Mouse (Mus musculus) adrenal gland, adult 18-20 months (tissue): ENCODE measurements at regions not wholly inside any gene's neighbourhood (a gene's known extent, or its start where the extent isn't known, plus 50 kb on each side); places are given as distances from the start of the nearest gene placed in this dataset.
A peak's percentile ranks its signal among the peaks of the same experiment; 100 is the strongest.

ENCODE experiments used
- DNase-seq, 2 experiments: peaks; one replicate each; pipeline ENCODE4 v3.0.0; 2021 to 2022; ENCODE audit warnings: low spot score in 2 of 2

DNA sequence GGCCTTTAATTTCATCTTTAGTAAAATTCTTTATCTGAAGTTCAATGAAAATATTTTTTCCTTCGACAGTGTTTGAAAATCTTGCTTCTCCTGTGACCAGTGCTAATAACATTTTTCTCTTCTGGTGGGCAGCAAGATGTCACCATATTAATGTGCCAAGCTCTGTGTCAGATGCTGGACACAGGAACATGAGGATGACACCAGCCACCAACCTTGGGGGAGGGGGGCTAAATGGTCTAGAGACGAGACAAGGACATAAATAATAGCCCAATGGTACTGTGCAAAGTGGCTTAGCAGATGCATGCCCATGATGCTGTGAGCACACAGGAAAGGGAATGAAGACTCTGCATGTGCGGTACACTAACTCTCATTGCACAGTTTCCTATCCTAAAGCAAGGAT, 373.8 kb downstream of the Nuf2 start:
- no peak for DNase-seq

DNA sequence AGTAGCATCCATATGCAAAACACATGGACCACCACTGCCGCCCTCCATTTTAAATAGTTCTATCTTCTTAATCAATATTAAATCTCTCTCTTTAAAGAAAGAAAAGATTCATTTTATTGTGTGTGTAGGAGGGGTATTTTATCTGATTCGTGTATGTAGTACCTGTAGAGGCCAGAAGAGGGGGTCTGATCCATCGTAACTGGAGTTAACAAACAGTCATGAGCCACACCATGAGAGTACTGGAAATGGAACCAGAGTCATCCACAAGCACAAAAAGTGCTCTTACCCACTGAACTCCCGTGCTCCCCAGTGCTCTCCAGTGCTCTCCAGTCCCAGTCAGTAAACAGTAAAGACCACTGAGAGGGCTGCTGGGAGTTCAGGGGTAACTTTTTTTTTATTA, 374.4 kb downstream of the Nuf2 start:
- DNase-seq = no peak

DNA sequence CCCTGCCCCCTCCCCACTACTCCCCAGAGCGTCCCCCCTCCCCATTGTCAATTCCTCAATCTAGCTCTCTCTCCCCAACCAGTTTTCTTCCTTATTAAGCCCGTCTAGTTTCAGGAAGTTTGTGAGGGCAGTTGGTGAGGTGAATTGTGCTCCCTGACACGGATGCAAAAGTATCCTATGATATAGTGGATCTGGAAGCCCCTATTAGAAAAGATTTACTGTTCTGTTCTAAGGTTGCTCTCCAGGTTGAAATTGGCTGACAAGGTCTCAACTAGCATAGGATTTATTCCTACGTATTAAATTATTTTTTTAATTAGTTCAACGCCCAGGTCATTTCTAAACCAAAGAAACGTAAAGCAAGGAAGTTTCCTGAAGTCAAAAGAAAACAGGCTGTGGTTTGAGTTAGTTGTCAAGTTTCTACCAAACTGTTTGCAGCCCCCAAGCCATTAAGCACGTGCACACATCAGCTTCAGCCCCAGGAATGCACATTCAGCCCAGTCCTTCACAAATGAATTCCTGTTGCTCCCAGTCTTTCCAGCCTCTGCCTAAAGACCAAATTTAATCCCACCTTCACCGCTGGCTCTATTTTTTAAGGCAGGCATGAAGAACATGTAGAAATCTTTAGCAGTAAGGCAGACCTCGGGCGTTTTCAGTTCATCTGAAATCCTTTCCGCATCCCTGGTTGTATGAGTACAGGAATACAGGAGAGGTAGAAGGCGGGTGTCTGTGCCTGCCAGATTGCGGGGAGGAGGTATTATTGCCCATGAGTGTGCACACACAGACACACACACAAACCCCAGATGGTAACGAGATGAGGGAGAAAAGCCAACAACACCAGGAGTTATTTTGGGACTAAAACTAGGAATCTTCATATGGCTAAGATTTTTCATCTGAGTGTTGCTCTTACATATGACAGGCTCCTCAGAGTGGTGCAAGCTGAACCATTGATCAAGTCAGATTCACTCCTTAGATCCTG, 375.5 kb downstream of the Nuf2 start:
- no peak for DNase-seq

DNA sequence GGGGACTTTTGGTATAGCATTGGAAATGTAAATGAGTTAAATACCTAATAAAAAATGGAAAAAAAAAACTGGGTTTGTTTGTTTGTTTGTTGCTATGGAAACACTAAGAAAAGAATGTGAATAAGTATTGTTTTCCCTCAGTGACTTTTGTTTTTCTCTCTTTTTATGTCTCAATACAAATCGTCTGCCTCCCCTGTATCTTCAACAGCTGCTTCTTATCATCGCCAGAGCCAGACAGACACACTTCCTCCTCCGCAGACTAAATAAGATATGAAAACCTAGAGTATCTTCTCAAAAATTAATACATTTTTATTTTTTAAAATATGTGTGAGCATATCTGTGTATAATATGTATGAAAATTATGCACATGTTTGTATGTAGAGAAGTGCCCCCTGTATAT, 389.0 kb downstream of the Nuf2 start:
- no peak for DNase-seq

DNA sequence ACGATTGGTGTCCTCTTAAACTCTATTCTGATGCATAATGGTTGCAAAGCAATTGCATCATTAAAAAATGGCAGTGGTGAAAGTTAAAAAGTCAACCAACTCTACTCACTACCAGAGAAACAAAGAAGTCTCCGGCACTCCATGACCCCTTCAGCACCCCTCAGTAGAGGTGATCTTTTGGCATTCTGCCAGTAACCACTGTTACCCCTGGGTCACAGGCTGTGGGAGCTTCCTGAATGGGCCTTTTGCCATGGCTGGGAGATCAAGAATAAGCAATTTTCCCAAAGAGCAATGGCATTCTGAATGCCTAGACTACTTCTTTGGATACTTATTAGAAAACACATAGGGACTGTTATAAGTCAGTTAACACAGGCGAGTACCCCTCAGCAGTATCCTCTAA, 391.2 kb downstream of the Nuf2 start:
- DNase-seq = no peak

DNA sequence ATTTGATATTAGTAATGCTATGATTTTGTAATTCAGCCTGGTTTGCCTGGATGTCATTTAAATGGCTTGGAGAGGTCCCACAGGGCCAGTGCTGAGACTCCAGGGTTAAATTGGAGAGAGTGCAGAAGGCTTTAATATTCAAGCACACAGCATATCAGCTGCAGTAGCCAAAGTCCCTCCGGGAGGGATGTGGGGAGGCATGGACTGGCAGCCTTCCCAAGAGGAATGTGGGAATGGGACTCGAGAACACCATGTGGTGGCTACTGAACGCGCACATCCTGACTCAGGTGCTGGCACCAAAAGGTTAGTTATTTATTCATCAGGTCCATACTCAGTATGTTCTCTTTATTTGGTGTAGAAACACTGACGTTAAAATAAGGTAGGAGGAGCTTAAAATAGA, 391.8 kb downstream of the Nuf2 start:
- DNase-seq = peak in 1 of 2 experiments; percentile 20

DNA sequence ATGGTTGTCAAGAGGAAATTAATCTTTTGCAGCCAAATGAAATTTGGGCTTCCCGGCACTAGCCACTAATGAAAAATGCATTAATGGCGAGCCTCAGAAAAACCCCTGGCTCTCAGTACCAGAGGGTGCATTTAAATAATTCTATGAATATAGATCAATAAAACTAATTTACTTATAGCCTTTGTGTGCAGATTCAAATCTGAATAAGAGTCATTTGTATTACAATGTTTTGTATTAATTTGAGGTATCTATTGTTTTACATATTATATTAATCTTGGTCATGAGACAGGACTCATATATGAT, 392.1 kb downstream of the Nuf2 start:
- DNase-seq = no peak

DNA sequence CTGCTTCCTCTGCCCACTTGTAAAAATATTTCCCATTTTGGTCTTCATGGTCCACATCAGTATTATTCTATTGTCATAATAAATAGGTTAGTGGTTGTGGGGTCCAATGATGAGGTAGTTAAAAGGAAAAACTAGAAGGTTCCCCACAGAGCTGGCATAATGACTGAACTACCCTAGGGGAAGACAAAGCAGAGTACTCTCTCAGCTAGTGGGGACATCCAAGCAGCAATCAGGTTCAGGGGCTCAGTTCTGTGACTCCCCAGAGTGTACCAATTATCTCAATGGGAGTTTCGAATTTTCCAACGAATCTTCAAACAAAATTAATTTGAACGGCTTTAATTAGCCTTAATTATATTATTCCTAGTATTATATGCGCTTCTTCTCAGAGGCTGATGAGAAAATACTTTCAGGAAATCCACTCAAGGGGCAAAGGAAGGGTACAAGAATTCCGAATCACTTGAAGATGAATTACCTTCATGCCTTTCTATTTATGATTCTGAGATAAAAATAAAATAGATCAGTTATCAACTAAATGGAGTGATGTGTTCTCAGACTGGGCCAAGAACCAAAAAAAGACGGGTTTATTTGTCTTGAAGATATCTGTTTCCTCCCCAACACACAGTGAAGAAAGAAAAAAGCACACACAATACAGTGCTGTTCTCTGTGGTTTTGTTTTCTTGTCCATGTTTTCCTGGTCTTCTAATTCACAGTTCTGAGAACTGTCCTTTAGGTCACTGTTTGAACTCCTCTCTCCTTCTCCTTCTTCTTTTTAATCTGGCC, 392.7 kb downstream of the Nuf2 start:
- DNase-seq = no peak

DNA sequence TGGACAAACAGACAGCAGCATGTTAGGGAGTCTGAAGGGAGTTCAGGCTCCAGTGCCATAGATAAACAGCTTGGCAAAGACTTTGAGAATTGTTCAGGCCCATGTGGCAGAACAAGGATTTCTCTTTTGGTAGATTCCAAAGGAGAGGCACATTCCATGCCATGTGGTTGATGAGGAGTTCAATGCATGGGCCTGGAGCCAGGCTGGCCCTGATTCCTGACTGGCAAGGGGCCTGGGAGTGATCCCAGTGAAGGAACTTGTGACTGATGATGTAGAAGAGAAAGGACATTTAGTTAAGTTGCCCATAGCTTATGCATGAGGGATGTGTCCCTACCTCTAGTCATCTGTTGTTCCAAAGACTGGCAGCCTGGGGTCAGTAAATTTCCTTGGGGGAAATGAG, 395.7 kb downstream of the Nuf2 start:
- DNase-seq = no peak

DNA sequence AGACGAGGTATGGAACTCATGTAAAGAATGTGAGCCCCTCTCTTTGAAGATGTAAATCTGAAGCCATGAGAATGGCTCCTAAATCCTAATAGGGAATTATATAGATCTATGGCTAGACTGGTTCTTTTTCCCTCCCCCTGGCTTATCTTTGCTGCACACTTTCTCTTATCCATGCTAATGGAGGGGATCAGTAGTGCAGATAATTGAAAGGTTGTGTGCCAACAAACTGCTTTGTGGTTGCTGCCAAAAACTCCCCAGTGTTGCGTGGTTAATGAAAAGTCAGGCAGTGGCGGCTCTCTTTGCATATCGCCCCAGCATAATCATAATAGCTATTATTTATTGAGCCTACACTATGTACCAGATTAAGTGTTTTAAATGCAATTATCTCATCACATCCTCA, 427.6 kb downstream of the Nuf2 start:
- DNase-seq = no peak

DNA sequence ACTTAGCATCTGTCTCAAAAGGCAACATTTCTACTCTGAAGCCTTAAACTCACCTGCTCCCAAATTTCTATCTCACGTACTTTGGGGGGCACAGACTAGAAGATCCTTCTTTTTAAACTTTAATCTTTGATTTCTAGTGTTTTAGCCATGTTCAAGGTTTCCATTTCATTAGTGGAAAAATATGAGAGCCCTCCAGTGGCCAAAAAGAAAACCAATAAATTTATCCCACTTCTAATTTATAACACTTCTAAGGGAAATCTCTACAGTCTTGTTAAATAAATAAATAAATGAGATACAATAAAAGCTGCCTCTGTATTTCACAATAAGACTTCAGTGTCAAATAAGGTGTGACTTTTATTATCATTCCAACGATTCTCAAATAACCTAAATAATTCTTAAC, 428.2 kb downstream of the Nuf2 start:
- DNase-seq = no peak

DNA sequence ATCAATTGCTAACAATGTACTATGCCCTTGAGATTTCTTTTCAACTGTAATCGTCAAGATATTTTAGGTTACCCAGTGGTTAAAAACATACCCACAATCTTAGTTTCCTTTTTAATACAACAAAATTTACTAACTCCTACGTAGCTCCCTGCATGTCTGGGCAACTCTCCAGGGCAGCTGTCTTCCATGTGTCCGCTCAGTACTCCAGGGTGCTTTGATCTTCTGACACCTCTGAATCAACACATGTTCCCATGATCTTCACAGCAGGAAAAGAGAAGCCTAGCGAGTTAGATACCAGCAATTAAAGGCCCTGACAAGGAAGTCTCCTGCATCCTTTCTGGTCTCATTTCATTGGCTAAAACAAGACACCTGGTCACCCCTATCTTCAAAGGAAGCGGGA, 432.0 kb downstream of the Nuf2 start:
- DNase-seq = no peak

DNA sequence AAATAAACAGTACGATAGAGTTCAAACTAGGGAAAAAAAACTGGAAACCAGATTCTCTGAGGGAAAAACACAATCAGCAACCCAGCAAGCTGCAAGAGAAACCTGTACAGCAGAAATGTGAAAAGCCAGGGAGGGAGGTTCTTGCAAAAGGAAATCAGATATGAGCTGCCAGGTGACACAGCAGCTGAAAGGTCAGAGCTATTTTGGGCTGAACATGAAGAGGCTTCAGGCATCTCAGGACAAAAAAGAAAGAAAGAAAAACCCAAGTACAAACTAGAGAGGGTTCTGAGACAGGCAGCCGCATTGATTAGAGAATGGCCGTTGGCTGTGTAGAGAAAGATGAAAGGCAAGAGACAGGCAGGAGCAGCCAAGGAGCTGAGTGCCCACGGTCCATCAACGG, 434.5 kb downstream of the Nuf2 start:
- DNase-seq = no peak

DNA sequence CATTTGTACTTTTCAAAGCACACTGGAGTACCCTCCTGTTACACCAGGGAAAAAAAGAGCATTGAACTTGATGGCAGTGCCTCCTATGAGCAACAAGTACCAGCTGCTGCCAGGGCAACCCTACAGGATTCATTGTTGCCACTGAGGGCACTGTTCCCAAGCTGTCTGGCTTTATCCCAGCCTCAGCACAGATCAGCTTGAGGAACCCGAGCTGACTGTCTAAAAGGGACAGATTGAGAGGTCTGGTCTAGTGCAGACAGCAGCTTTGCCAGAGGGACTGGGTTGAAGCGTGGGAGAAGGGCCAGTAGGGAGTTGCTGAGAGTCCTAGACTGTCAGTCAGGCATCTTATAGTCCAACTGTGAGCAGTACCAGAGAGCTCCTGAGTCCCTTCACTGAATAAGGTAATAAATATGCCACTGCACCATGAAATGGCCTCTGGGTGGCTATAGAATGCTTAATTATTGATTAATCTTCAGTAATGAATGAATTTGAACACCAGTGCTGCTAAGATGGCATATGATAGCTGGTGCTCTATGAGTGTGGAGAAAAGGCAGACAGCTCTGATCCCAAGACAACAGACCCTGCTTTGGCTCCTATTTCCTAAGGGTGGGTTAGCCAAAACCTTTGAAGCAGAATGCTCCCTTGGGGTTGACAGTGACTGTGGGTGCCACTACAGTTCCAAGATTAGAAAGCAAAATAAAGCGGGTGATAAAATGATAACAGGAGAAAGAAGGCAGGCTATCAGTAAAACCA, 437.5 kb downstream of the Nuf2 start:
- DNase-seq = no peak

DNA sequence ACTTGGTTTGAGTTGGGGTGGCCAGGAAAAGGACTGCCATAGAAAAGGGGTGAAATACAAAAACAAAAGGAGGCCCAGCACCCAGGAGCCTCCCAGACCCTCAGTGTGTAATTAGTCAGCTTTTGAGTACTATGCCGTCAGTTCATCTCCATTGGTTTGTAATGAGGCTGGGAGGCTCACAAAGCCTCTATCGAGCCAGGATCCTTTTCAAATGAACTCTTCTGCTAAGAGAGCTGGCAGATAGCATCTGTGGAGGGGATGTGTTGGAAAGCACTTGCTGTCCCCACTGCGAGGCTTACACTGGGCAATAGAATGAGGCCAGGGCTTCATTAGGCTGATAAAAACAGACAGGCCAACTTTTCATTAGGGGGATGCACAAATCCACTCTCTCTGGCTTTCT, 445.2 kb downstream of the Nuf2 start:
- no peak for DNase-seq

DNA sequence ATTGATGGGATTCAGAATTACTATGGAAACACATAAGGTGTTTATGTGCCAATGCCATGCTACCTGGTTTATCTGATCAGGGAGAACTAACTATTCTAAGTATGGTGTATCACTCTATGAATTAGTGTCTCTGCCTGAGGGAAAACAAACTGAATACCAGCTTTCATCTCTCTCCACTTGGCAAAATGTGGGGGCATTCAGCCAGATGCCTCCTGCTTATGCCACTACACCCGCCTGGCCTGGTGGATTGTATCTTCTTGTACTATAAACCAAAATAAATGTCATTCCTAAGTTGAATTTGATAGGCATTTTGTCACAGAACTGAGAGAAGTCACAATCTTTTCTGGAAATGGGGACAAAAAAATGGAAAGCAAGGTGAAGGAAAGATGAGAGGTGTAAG, 450.6 kb downstream of the Nuf2 start:
- DNase-seq = no peak

DNA sequence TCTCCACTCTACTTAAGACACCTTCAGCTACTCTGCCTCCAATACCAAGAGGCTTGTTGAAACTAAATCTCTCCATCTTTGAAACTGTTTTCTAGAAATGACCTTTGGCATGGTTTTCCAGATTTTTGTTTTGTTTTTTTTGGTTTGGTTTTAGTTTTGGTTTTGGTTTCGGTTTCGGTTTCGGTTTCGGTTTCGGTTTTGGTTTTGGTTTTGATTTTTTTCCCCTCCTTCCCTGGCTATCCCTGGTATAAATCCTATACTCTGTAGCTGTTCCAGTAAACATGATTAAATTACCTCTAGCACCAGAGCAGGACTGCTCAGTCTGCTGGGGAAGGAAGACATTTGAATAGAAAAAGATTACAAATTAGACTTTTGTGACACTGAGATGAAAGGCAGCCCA, 454.0 kb downstream of the Nuf2 start:
- DNase-seq = no peak

DNA sequence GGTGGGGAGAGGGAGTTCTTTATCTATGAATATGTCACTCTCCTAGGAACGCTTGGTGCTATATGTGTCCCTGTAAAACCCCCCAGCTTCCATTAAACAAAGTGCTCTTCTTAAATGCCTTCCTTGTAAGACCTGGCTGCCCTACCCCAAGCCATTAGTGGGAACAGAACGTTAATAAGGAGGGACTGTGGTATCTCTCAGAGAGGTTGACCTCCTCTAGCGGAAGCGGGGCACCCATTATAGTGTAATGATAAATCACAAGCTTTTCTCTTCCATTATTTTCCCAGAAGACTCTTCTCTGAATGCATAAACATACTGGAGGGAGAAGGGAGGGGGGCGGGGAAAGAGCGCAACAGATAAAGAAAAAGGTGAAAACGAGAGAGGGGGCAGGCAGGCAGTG, 455.3 kb downstream of the Nuf2 start:
- DNase-seq = no peak

DNA sequence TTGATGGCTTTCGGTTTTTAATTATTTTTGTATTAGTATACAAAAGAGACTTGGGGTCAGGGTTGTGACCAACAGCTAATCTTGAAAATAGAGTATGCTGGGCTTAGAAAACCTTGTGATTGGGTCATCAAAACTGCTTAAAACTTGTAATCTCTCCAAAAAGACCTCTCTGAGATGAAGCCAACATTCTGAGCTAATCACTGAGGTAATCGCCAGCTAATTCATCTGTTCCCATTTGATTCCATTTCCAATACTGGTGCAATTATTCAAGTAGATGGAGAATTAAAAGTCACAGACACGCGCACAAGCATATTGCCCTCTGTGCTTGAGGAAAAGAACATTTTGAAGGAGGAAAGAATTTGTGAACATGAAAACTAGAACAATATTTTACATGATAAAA, 459.9 kb downstream of the Nuf2 start:
- DNase-seq = no peak

DNA sequence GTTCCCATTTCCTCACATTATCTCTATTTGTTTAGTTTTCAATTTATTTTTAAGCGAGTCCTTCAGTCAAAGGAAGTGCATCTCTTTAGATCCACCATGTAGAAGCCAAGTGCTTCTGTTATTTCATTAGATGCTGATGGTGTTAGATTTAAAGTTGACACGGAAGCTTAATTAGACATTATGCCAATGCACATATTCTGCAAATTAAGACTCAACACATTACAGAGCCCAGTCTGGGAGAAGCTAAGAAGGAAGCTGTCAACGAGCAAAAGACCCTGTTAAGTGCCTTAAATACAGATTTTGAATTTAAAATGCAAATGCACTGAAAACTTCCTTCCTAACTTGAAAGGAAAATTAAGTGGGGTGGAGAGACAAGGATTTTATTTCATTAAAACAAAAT, 461.6 kb downstream of the Nuf2 start:
- DNase-seq = no peak

DNA sequence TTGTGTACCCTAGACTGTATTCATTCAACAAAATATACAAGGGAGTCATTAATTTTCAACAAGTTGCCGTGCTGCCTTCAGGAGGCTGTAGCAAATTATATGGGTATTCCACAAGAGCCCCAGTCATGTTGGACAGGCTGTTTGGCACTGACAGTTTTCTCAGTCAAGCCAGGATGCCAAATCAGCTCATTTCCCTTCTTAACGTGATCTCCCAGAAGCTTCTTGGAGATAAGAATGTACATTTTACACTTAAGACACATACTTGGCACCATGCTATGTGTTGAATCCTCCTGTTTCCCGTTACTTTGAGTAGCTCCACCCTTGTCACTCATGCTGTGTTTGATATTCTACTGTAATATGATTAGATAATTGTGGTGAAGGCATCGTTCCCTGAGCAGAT, 464.5 kb downstream of the Nuf2 start:
- no peak for DNase-seq

DNA sequence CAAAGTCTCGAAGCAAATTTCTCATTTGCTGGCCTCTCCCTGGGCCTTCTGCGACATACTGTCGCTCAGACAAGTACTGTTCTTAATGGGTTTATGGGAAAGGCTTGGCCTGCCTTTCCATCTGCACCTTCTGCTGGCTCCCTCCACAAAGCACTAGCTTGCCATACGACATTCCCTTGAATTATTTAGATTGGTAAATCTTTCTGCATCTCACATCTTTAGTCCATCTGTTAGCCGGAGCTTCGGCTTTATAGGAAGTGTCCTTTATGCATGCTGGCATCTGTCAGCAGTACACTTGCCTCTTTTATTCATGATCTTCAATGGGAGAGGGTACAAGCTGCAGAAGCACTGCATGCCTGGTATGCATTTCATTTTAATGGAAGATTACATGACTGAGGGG, 470.6 kb downstream of the Nuf2 start:
- no peak for DNase-seq
